Mouse (Mus musculus) c-Kit-positive CD71-positive TER-119-positive erythroid progenitor cells, embryonic 14.5 days (primary cell): Measurements from ENCODE around the gene Thrb.

ENCODE experiments used
- DNase-seq: peaks from one replicate; pipeline ENCODE4 v3.0.0-alpha.2; 2013; ENCODE audit warnings: low spot score

Thrb gene

DNA sequence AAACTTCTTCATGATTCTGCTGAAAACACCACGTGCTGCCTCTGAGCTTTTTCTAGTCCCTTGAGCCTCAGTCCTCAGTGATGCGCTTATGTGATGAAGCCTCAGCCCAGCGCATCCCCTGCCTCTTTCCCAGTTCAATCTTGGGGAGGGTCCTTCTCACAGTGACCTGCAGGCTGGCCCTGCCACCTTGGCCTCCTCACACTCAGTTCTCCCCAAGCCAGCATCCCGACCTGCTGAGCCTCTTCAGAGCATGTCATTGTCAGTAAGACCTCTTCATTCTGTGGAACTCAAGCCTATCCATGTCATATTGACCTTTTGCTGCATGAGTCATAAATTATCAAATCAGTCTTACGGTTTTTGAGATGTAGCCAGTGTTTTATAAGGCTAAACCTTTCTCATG is 376.5 kb downstream of the Thrb start:
- no peak for DNase-seq

DNA sequence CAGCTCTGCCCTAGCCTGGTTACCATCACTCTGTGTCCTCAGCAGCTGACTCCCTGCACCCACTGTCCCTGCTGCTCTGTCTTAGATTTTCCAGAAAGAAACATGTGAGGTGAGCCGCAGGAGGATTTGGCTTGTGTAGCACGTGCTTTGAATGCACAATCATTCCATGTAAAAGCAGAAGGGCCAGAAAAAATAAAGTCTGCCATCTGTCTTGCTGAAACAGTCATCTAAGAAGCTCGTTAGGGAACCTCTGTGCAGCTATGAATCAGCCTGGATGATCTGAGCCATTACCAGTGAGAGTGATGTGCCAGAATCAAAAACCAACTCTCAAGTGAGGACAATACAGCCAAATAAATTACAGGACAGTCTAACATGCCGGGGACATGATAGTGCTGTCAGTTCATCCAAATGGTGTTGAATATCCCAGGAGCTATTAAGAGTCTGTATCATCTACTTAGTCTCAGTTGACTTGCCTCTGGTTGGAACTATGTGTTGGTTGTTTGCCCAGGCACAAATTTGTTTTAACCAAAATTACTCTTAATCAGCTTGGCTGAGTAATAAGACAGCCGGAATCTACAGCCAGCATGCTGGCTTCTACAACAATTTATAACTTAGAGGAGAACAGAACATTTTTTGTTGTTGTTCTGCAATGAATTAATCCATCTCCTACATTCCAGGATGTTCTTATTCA is 402.2 kb downstream of the Thrb start:
- DNase-seq = no peak
